Mouse (Mus musculus) CH12.LX (cell line): ENCODE results near the gene Tmem191c. TPM values are rescaled to one million over a fixed set of nuclear protein-coding genes. Genes with fewer than 3 reads are reported as not detected.

ENCODE experiments used
- DNase-seq: peaks from one replicate; pipeline ENCODE4 v3.0.0-alpha.2; 2013; ENCODE audit errors: extremely low read depth
- H3K27ac ChIP-seq: 2 replicates; pipeline ENCODE4 v1.5.1; 2012; ENCODE audit warnings: low read depth, mild to moderate bottlenecking, control low read depth, moderate library complexity; ENCODE audit not compliant: insufficient read depth
- H3K27me3 ChIP-seq: replicated peaks from 2 replicates; pipeline ENCODE3; 2012; ENCODE audit warnings: inconsistent platforms
- H3K36me3 ChIP-seq, 2 experiments: replicated peaks in 1 of 2; 2 replicates each; pipeline versions ENCODE3 to v1.6.1; 2012; ENCODE audit warnings: inconsistent platforms in 1 of 2, low read length in 1 of 2, mild to moderate bottlenecking in 1 of 2, mixed read lengths in 1 of 2, moderate library complexity in 1 of 2; ENCODE audit not compliant: control insufficient read depth in 1 of 2, insufficient read depth in 1 of 2
- H3K4me1 ChIP-seq, 2 experiments: 2 replicates each; pipeline ENCODE4 v1.6.1; 2012; ENCODE audit warnings: inconsistent platforms in 1 of 2, moderate library complexity in 1 of 2; ENCODE audit not compliant: insufficient read depth in 2 of 2, control insufficient read depth in 1 of 2
- H3K4me2 ChIP-seq: 2 replicates; pipeline ENCODE4 v1.6.1; 2012; ENCODE audit warnings: low read depth, mild to moderate bottlenecking, control low read depth; ENCODE audit not compliant: poor library complexity, insufficient read depth, severe bottlenecking
- H3K4me3 ChIP-seq, 3 experiments: fragments of 150-350 bp in 1 of 3; sonication (generic) in 1 of 3; replicated peaks in 1 of 3; 2 replicates each; pipeline versions ENCODE3 to v1.5.1; 2011 to 2012; ENCODE audit warnings: low read depth in 2 of 3, low read length in 2 of 3, mild to moderate bottlenecking in 2 of 3, moderate library complexity in 2 of 3, control low read depth in 1 of 3, improper control_type of control experiment in 1 of 3, inconsistent platforms in 1 of 3, mixed read lengths in 1 of 3; ENCODE audit not compliant: poor library complexity in 1 of 3
- H3K79me2 ChIP-seq: replicated peaks from 2 replicates; pipeline ENCODE4 v1.6.1; 2012; ENCODE audit warnings: mild to moderate bottlenecking, moderate library complexity; ENCODE audit not compliant: control insufficient read depth, poor library complexity, insufficient read depth, severe bottlenecking; ENCODE audit errors: extremely low read depth
- H3K9ac ChIP-seq: 2 replicates; pipeline ENCODE4 v1.6.1; 2012; ENCODE audit warnings: low read depth, mild to moderate bottlenecking, control low read depth, moderate library complexity; ENCODE audit not compliant: insufficient read depth
- H3K9me3 ChIP-seq: replicated peaks from 2 replicates; pipeline ENCODE3; 2012; ENCODE audit warnings: low read length, inconsistent platforms, mixed read lengths
- CHD1 ChIP-seq: IDR thresholded peaks from 2 replicates; pipeline ENCODE4 v1.6.1; 2012; ENCODE audit warnings: low read depth, low read length, improper control_type of control experiment, inconsistent platforms
- CHD2 ChIP-seq: IDR thresholded peaks from 2 replicates; pipeline ENCODE4 v1.6.1; 2011; ENCODE audit warnings: low read length, improper control_type of control experiment
- CTCF ChIP-seq, 2 experiments: IDR thresholded peaks in 1 of 2; conservative IDR thresholded peaks in 1 of 2; 2 replicates each; pipeline ENCODE4 v1.5.1; 2011 to 2012; ENCODE audit warnings: low read depth in 2 of 2, low read length in 2 of 2, improper control_type of control experiment in 1 of 2, inconsistent platforms in 1 of 2, mild to moderate bottlenecking in 1 of 2, moderate library complexity in 1 of 2
- E2F4 ChIP-seq: IDR thresholded peaks from 2 replicates; pipeline ENCODE4 v1.6.1; 2011; ENCODE audit warnings: low read depth, low read length, improper control_type of control experiment; ENCODE audit not compliant: insufficient replicate concordance
- ELF1 ChIP-seq: IDR thresholded peaks from 2 replicates; pipeline ENCODE4 v1.6.1; 2014; ENCODE audit warnings: low read depth, mild to moderate bottlenecking, inconsistent platforms, low read length, improper control_type of control experiment
- ETS1 ChIP-seq: conservative IDR thresholded peaks from 2 replicates; pipeline ENCODE4 v1.6.1; 2012; ENCODE audit warnings: low read depth, mild to moderate bottlenecking, inconsistent platforms, low read length, improper control_type of control experiment, moderate library complexity
- GABPA ChIP-seq: IDR thresholded peaks from 2 replicates; pipeline ENCODE4 v1.6.1; 2012; ENCODE audit warnings: low read depth, low read length, improper control_type of control experiment, inconsistent platforms; ENCODE audit not compliant: insufficient replicate concordance
- HCFC1 ChIP-seq: IDR thresholded peaks from 2 replicates; pipeline ENCODE4 v1.6.1; 2012; ENCODE audit warnings: low read depth, mild to moderate bottlenecking, inconsistent platforms, low read length, improper control_type of control experiment
- IRF4 ChIP-seq: IDR thresholded peaks from 2 replicates; pipeline ENCODE4 v1.6.1; 2014; ENCODE audit warnings: low read depth, mild to moderate bottlenecking, inconsistent platforms, low read length, improper control_type of control experiment
- JUN ChIP-seq: IDR thresholded peaks from 2 replicates; pipeline ENCODE4 v1.6.1; 2011; ENCODE audit warnings: low read depth, mild to moderate bottlenecking, low read length, improper control_type of control experiment, moderate library complexity; ENCODE audit not compliant: insufficient read depth
- JUND ChIP-seq: conservative IDR thresholded peaks from 2 replicates; pipeline ENCODE4 v1.6.1; 2011; ENCODE audit warnings: low read depth, low read length, improper control_type of control experiment
- KAT2A ChIP-seq: IDR thresholded peaks from 2 replicates; pipeline ENCODE4 v1.6.1; 2012; ENCODE audit warnings: low read length, improper control_type of control experiment, inconsistent platforms; ENCODE audit not compliant: insufficient replicate concordance
- MAX ChIP-seq: IDR thresholded peaks from 2 replicates; pipeline ENCODE4 v1.6.1; 2011; ENCODE audit warnings: low read length, improper control_type of control experiment
- MAZ ChIP-seq: IDR thresholded peaks from 2 replicates; pipeline ENCODE4 v1.6.1; 2012; ENCODE audit warnings: low read depth, mild to moderate bottlenecking, inconsistent platforms, low read length, improper control_type of control experiment, moderate library complexity
- MXI1 ChIP-seq: IDR thresholded peaks from 2 replicates; pipeline ENCODE4 v1.6.1; 2011; ENCODE audit warnings: mild to moderate bottlenecking, low read depth, low read length, improper control_type of control experiment
- MYC ChIP-seq: IDR thresholded peaks from 2 replicates; pipeline ENCODE4 v1.6.1; 2011; ENCODE audit warnings: low read depth, mild to moderate bottlenecking, improper control_type of control experiment, low read length
- NRF1 ChIP-seq: IDR thresholded peaks from 2 replicates; pipeline ENCODE4 v1.6.1; 2014; ENCODE audit warnings: low read depth, mild to moderate bottlenecking, inconsistent platforms, low read length, improper control_type of control experiment, moderate library complexity
- POLR2A ChIP-seq: IDR thresholded peaks from 2 replicates; pipeline ENCODE4 v1.6.1; 2011; ENCODE audit warnings: low read depth, mild to moderate bottlenecking, improper control_type of control experiment, low read length
- RCOR1 ChIP-seq: conservative IDR thresholded peaks from 2 replicates; pipeline ENCODE4 v1.6.1; 2012; ENCODE audit warnings: low read depth, mild to moderate bottlenecking, inconsistent platforms, low read length, improper control_type of control experiment
- SMC3 ChIP-seq: IDR thresholded peaks from 2 replicates; pipeline ENCODE4 v1.6.1; 2011; ENCODE audit warnings: low read depth, low read length, improper control_type of control experiment
- TCF12 ChIP-seq: IDR thresholded peaks from 2 replicates; pipeline ENCODE4 v1.6.1; 2014; ENCODE audit warnings: low read depth, mild to moderate bottlenecking, inconsistent platforms, low read length, improper control_type of control experiment
- UBTF ChIP-seq: IDR thresholded peaks from 2 replicates; pipeline ENCODE4 v1.6.1; 2012; ENCODE audit warnings: low read depth, mild to moderate bottlenecking, inconsistent platforms, low read length, improper control_type of control experiment, moderate library complexity
- USF2 ChIP-seq: conservative IDR thresholded peaks from 2 replicates; pipeline ENCODE4 v1.6.1; 2011; ENCODE audit warnings: low read depth, low read length, improper control_type of control experiment
- ZC3H11A ChIP-seq: IDR thresholded peaks from 2 replicates; pipeline ENCODE4 v1.6.1; 2012; ENCODE audit warnings: low read depth, mild to moderate bottlenecking, inconsistent platforms, low read length, improper control_type of control experiment
- ZMIZ1 ChIP-seq: IDR thresholded peaks from 2 replicates; pipeline ENCODE4 v1.6.1; 2012; ENCODE audit warnings: low read depth, mild to moderate bottlenecking, inconsistent platforms, low read length, improper control_type of control experiment
- ZNF384 ChIP-seq: IDR thresholded peaks from 2 replicates; pipeline ENCODE4 v1.6.1; 2012; ENCODE audit warnings: low read depth, low read length, improper control_type of control experiment, inconsistent platforms
- dilution Hi-C: fragments of 300-500 bp; cut with MboI; formaldehyde crosslinking; loops from 2 replicates; pipeline ENCODE4 v1.14.3; 2020; ENCODE audit warnings: low sequenced_read_pairs; ENCODE audit not compliant: extremely low pct_unique_long_range_greater_than_20kb, extremely low pct_ligation_motif_present
- in situ Hi-C: fragments of 300-500 bp; cut with MboI; formaldehyde crosslinking; loops from 3 replicates; pipeline ENCODE4 v1.14.3; 2019; ENCODE audit warnings: low sequenced_read_pairs, low pct_ligation_motif_present, low pct_unique_long_range_greater_than_20kb, mixed read lengths
- polyA plus RNA-seq: library from polyadenylated mRNA; unstranded; fragments of >175 nt; gene quantifications from 2 replicates; pipeline ENCODE4 v1.2.1, GENCODE M21; 2012; ENCODE audit warnings: low read depth; ENCODE audit not compliant: insufficient read length
- total RNA-seq, 2 experiments: library from RNA; depleted of rRNA; stranded (reverse); fragments of 300-350 nt in 1 of 2; fragments of >200 nt in 1 of 2; gene quantifications; 2 replicates each; pipeline ENCODE4 v1.2.3; 2012 to 2014

Tmem191c gene
- total and polyA plus RNA-seq, 3 experiments = 2.6 to 11.3 (median 7.9) TPM

DNA sequence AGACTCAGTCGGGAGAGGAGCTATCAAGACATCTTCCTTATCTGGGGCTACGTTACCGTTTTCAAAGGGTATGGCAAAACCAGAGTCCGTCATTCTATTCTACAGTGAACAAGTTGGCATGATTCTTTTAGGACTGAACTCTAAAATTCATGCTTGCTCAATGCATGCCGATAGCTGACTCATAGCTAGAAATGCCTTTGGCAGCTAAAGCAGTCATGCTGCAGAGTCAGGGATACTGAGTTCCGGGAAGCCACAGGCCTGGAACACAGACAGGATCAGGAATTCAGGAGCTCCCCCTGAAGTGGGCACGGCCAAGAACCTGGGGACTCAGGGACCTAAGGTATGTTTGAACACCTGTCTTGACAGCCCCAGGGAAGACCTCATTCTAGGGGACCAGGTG is 40.7 kb downstream of the Tmem191c start:
- Histone ChIP-seq H3K4me3 (no peak overlapping the region), H3K9me3 (peaks cover 5% of the 10 kb centered on the region), H3K36me3 (peaks cover 43 to 76% of the 10 kb centered on the region in 2 experiments), H3K4me1 (no peaks in the 10 kb centered on the region), H3K27ac (no peak overlapping the region), H3K4me2 (no peak overlapping the region), H3K27me3 (no peaks in the 10 kb centered on the region), H3K9ac (no peak overlapping the region), H3K79me2 (no peaks in the 10 kb centered on the region)
- dilution Hi-C loops = no loop called here
- DNase-seq = no peak
- in situ Hi-C loops = no loop called here
- TF ChIP-seq SMC3 (no peak), IRF4 (no peak), GABPA (no peak), TCF12 (no peak), MYC (no peak), CHD2 (no peak), E2F4 (no peak), UBTF (no peak), POLR2A (no peak), KAT2A (no peak), MXI1 (no peak), ZMIZ1 (no peak), MAZ (no peak), JUND (no peak), MAX (no peak), ETS1 (no peak), RCOR1 (no peak), ZNF384 (no peak)
- TF ChIP-seq, all 38 proteins: peak for 0

DNA sequence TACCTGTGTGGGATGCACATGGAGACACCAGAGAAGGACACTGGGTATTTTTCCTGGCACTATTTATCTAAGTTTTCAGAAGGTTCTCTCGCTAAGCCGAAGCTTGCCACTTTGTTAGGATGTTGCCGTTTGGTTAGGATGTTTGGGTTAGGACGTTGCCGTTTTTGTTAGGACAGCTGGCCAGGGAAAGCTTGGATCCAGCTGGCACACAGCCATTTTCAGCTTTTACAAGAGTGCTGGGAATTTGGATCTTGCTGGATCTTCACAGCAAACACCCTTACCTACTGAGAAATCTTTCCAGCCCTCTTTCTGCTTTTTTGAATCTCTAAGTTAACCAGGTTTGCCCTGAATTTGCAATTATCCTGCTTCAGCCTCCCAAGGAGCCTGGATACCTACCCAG is 45.6 kb downstream of the Tmem191c start:
- peaks cover 42 to 76% of the 10 kb centered on the region in 2 experiments for H3K36me3 ChIP-seq
- H3K4me3 ChIP-seq = no peak overlapping the region
- in situ Hi-C loops (no loop called here), dilution Hi-C loops (no loop called here)
- no peaks in the 10 kb centered on the region for H3K9me3 ChIP-seq
- TF ChIP-seq JUN (no peak), MYC (no peak), HCFC1 (no peak), JUND (no peak), USF2 (no peak), CHD1 (no peak), ELF1 (no peak), TCF12 (no peak), NRF1 (no peak), ZC3H11A (no peak), GABPA (no peak), MXI1 (no peak), CTCF (conservative IDR thresholded peaks at IDR 0.05 in 1 of 2, IDR thresholded peaks at IDR 0.05 in 1 of 2; ENCODE audit: low read depth in 2 of 2, low read length in 2 of 2) (no peak)
- H3K27ac ChIP-seq = no peak overlapping the region
- H3K79me2 ChIP-seq = no peaks in the 10 kb centered on the region
- H3K9ac ChIP-seq = no peak overlapping the region
- no peak overlapping the region for H3K4me2 ChIP-seq
- H3K27me3 ChIP-seq = no peaks in the 10 kb centered on the region
- H3K4me1 ChIP-seq = no peaks in the 10 kb centered on the region
- DNase-seq = no peak
